Mouse (Mus musculus) megakaryocyte progenitor cell, adult 5-6 weeks (primary cell): ENCODE data around the gene B3galt1. TPM values are rescaled to one million over a fixed set of nuclear protein-coding genes. Genes with fewer than 3 reads are reported as not detected.

Experiments
- total RNA-seq, 2 experiments: library from RNA; stranded (forward) in 1 of 2; stranded (reverse) in 1 of 2; fragments of 157-497, 149-512 nt in 1 of 2; fragments of 200-1000 nt in 1 of 2; gene quantifications; 2 replicates each; pipeline versions ENCODE4 v1.2.3 to v1.2.4; 2015 to 2017

The B3galt1 gene
- total RNA-seq, 2 experiments from 2014 or later = not detected

Other genes starting within 250 kb of the B3galt1 start
- gene Gm21830, start 152.1 kb upstream of the B3galt1 start, total RNA-seq (2015) = not detected in 2 replicates
- not detected in 2 replicates for gene Gm21830, start 152.1 kb upstream of the B3galt1 start, total RNA-seq (2017)
- not detected in 2 replicates for gene Gm26727, start 132.7 kb upstream of the B3galt1 start, total RNA-seq (2015)
- gene Gm26727, start 132.7 kb upstream of the B3galt1 start, total RNA-seq (2017) = not detected in 2 replicates
- not detected in 2 replicates for gene Xirp2, start 119.9 kb upstream of the B3galt1 start, total RNA-seq (2015)
- not detected in 2 replicates for gene Xirp2, start 119.9 kb upstream of the B3galt1 start, total RNA-seq (2017)